Mouse (Mus musculus) cerebellum, adult 2 months (tissue): ENCODE results near the gene Il17f.

Experiments
- CTCF ChIP-seq: fragments of 200-500 bp; IDR thresholded peaks from 2 replicates; pipeline ENCODE4 v1.5.1; 2011; ENCODE audit warnings: low read depth, mild to moderate bottlenecking, control low read depth, low read length, moderate library complexity, borderline replicate concordance; ENCODE audit not compliant: insufficient read depth
- POLR2A ChIP-seq: fragments of 200-500 bp; IDR thresholded peaks from 2 replicates; pipeline ENCODE4 v1.6.1; 2011; ENCODE audit warnings: low read length, control low read depth, borderline replicate concordance; ENCODE audit not compliant: insufficient read depth

GRCm38 (mm10) chr1:20738483-20738882, 51.9 kb downstream of the Il17f start:
- TF ChIP-seq POLR2A (no peak), CTCF (no peak)
